Mouse (Mus musculus): ENCODE measurements around the gene Sorcs3. TPM values are rescaled to one million over a fixed set of nuclear protein-coding genes. Genes with fewer than 3 reads are reported as not detected.
A peak's percentile ranks its signal among the peaks of the same experiment; 100 is the strongest.

Sorcs3 gene
- polyA plus RNA-seq, 1 experiment from 2014 or later: 0.99 TPM

GRCm38 (mm10) chr19:48706924-48707320, 501.1 kb downstream of the Sorcs3 start:
- no peaks in the 10 kb centered on the region for H3K27me3 ChIP-seq (ENCODE audit: low read depth, poor library complexity, severe bottlenecking)
- no peaks in the 10 kb centered on the region for H3K36me3 ChIP-seq
- H3K4me3 ChIP-seq: no peak overlapping the region
- peaks cover 7% of the 10 kb centered on the region for H3K4me1 ChIP-seq
- 87% methylated on average over 1 of the region's 1 CpGs for WGBS
- no peak for DNase-seq (ENCODE audit: low spot score)
- H3K9me3 ChIP-seq (replicated peaks): no peaks in the 10 kb centered on the region
- H3K27ac ChIP-seq (replicated peaks): no peak overlapping the region

- Histone ChIP-seq H3K4me3 (no peak overlapping the region), H3K36me3 (no peaks in the 10 kb centered on the region), H3K27me3 (ENCODE audit: low read depth, poor library complexity, severe bottlenecking) (no peaks in the 10 kb centered on the region), H3K4me1 (peaks cover 31% of the 10 kb centered on the region), H3K9me3 (replicated peaks) (no peaks in the 10 kb centered on the region), H3K27ac (replicated peaks) (peak overlapping the region; percentile 64)
- DNase-seq (ENCODE audit: low spot score): peak; percentile 35
- 37% methylated on average over 6 of the region's 6 CpGs for WGBS
These were observed 520.1 kb downstream of the Sorcs3 start for GRCm38 (mm10) chr19:48725851-48726419.

GRCm38 (mm10) chr19:48727048-48727447, 521.2 kb downstream of the Sorcs3 start:
- Histone ChIP-seq H3K36me3 (no peaks in the 10 kb centered on the region), H3K27me3 (ENCODE audit: low read depth, poor library complexity, severe bottlenecking) (no peaks in the 10 kb centered on the region), H3K4me1 (peaks cover 34% of the 10 kb centered on the region), H3K9me3 (replicated peaks) (no peaks in the 10 kb centered on the region), H3K4me3 (no peak overlapping the region), H3K27ac (replicated peaks) (peak overlapping the region; percentile 64)
- 62% methylated on average over 3 of the region's 3 CpGs for WGBS
- DNase-seq (ENCODE audit: low spot score): no peak

GRCm38 (mm10) chr19:48727601-48728000, 521.8 kb downstream of the Sorcs3 start:
- WGBS: 88% methylated on average over 5 of the region's 5 CpGs
- no peaks in the 10 kb centered on the region for H3K9me3 ChIP-seq (replicated peaks)
- H3K27me3 ChIP-seq (ENCODE audit: low read depth, poor library complexity, severe bottlenecking): no peaks in the 10 kb centered on the region
- no peak for DNase-seq (ENCODE audit: low spot score)
- H3K4me3 ChIP-seq: no peak overlapping the region
- H3K27ac ChIP-seq (replicated peaks): 0 out of 2 replicates have a peak overlapping the region, but pooled peaks have one; percentile 64
- no peaks in the 10 kb centered on the region for H3K36me3 ChIP-seq
- H3K4me1 ChIP-seq: peaks cover 34% of the 10 kb centered on the region

GRCm38 (mm10) chr19:48731731-48732130, 525.9 kb downstream of the Sorcs3 start:
- Histone ChIP-seq H3K4me1 (peaks cover 16% of the 10 kb centered on the region), H3K27ac (replicated peaks) (no peak overlapping the region), H3K9me3 (replicated peaks) (no peaks in the 10 kb centered on the region), H3K36me3 (no peaks in the 10 kb centered on the region), H3K4me3 (no peak overlapping the region), H3K27me3 (ENCODE audit: low read depth, poor library complexity, severe bottlenecking) (no peaks in the 10 kb centered on the region)
- DNase-seq (ENCODE audit: low spot score): no peak
- WGBS: 81% methylated on average over 10 of the region's 10 CpGs

- no peaks in the 10 kb centered on the region for H3K36me3 ChIP-seq
- H3K27me3 ChIP-seq (ENCODE audit: low read depth, poor library complexity, severe bottlenecking): no peaks in the 10 kb centered on the region
- H3K4me1 ChIP-seq: 0 out of 2 replicates have a peak, but pooled peaks cover 9% of the 10 kb centered on the region
- no peak overlapping the region for H3K27ac ChIP-seq (replicated peaks)
- WGBS: 51% methylated on average over 4 of the region's 4 CpGs
- no peak for DNase-seq (ENCODE audit: low spot score)
- no peak overlapping the region for H3K4me3 ChIP-seq
- no peaks in the 10 kb centered on the region for H3K9me3 ChIP-seq (replicated peaks)
These were observed 528.5 kb downstream of the Sorcs3 start for GRCm38 (mm10) chr19:48734370-48734769.

- DNase-seq (ENCODE audit: low spot score): no peak
- WGBS: 41% methylated on average over 2 of the region's 2 CpGs
These were observed 531.7 kb downstream of the Sorcs3 start for GRCm38 (mm10) chr19:48737554-48737953.

GRCm38 (mm10) chr19:48755156-48755555, 549.3 kb downstream of the Sorcs3 start:
- WGBS: 93% methylated on average over 9 of the region's 9 CpGs
- H3K4me3 ChIP-seq: no peak overlapping the region
- no peaks in the 10 kb centered on the region for H3K36me3 ChIP-seq
- no peaks in the 10 kb centered on the region for H3K9me3 ChIP-seq (replicated peaks)
- no peak overlapping the region for H3K27ac ChIP-seq (replicated peaks)
- no peaks in the 10 kb centered on the region for H3K27me3 ChIP-seq (ENCODE audit: low read depth, poor library complexity, severe bottlenecking)
- no peaks in the 10 kb centered on the region for H3K4me1 ChIP-seq
- DNase-seq (ENCODE audit: low spot score): no peak

More at GRCm38 (mm10) chr19:48737554-48737953, 531.7 kb downstream of the Sorcs3 start:
- H3K36me3 ChIP-seq: no peaks in the 10 kb centered on the region
- no peaks in the 10 kb centered on the region for H3K9me3 ChIP-seq (replicated peaks)
- H3K27ac ChIP-seq (replicated peaks): no peak overlapping the region
- no peak overlapping the region for H3K4me3 ChIP-seq
- 0 out of 2 replicates have a peak, but pooled peaks cover 4% of the 10 kb centered on the region for H3K4me1 ChIP-seq
- H3K27me3 ChIP-seq (ENCODE audit: low read depth, poor library complexity, severe bottlenecking): no peaks in the 10 kb centered on the region

- Histone ChIP-seq H3K27me3 (ENCODE audit: low read depth, poor library complexity, severe bottlenecking) (no peaks in the 10 kb centered on the region), H3K27ac (replicated peaks) (no peak overlapping the region), H3K9me3 (replicated peaks) (no peaks in the 10 kb centered on the region), H3K36me3 (no peaks in the 10 kb centered on the region), H3K4me1 (no peaks in the 10 kb centered on the region), H3K4me3 (no peak overlapping the region)
- WGBS: 81% methylated on average over 6 of the region's 6 CpGs
- DNase-seq (ENCODE audit: low spot score): no peak
These were observed 551.0 kb downstream of the Sorcs3 start for GRCm38 (mm10) chr19:48756831-48757230.

GRCm38 (mm10) chr19:48766524-48766923, 560.7 kb downstream of the Sorcs3 start:
- H3K4me1 ChIP-seq: peaks cover 6% of the 10 kb centered on the region; the same call in 1 of the 2 replicates
- no peaks in the 10 kb centered on the region for H3K36me3 ChIP-seq
- no peaks in the 10 kb centered on the region for H3K9me3 ChIP-seq (replicated peaks)
- no peak overlapping the region for H3K4me3 ChIP-seq
- H3K27ac ChIP-seq (replicated peaks): no peak overlapping the region
- H3K27me3 ChIP-seq (ENCODE audit: low read depth, poor library complexity, severe bottlenecking): no peaks in the 10 kb centered on the region
- DNase-seq (ENCODE audit: low spot score): no peak
- 95% methylated on average over 2 of the region's 2 CpGs for WGBS

- no peak for DNase-seq (ENCODE audit: low spot score)
- Histone ChIP-seq H3K9me3 (replicated peaks) (no peaks in the 10 kb centered on the region), H3K4me3 (no peak overlapping the region), H3K27ac (replicated peaks) (no peak overlapping the region), H3K4me1 (no peaks in the 10 kb centered on the region), H3K36me3 (no peaks in the 10 kb centered on the region), H3K27me3 (ENCODE audit: low read depth, poor library complexity, severe bottlenecking) (no peaks in the 10 kb centered on the region)
- 73% methylated on average over 2 of the region's 2 CpGs for WGBS
These were observed 565.7 kb downstream of the Sorcs3 start for GRCm38 (mm10) chr19:48771565-48771964.

GRCm38 (mm10) chr19:48779095-48779765, 573.4 kb downstream of the Sorcs3 start:
- DNase-seq (ENCODE audit: low spot score): no peak
- Histone ChIP-seq H3K27me3 (ENCODE audit: low read depth, poor library complexity, severe bottlenecking) (no peaks in the 10 kb centered on the region), H3K36me3 (no peaks in the 10 kb centered on the region), H3K4me3 (no peak overlapping the region), H3K27ac (replicated peaks) (no peak overlapping the region), H3K9me3 (replicated peaks) (no peaks in the 10 kb centered on the region), H3K4me1 (no peaks in the 10 kb centered on the region)
- 92% methylated on average over 3 of the region's 3 CpGs for WGBS

GRCm38 (mm10) chr19:48780813-48781212, 575.0 kb downstream of the Sorcs3 start:
- WGBS: 88% methylated on average over 2 of the region's 2 CpGs
- no peak for DNase-seq (ENCODE audit: low spot score)
- Histone ChIP-seq H3K4me3 (no peak overlapping the region), H3K27me3 (ENCODE audit: low read depth, poor library complexity, severe bottlenecking) (no peaks in the 10 kb centered on the region), H3K27ac (replicated peaks) (no peak overlapping the region), H3K36me3 (no peaks in the 10 kb centered on the region), H3K9me3 (replicated peaks) (no peaks in the 10 kb centered on the region), H3K4me1 (no peaks in the 10 kb centered on the region)

Measured in midbrain, embryonic 10.5 days (tissue).